Mouse (Mus musculus) gastrocnemius, postnatal 14 days (tissue): Measurements from ENCODE around the gene Uba7. TPM values are rescaled to one million over a fixed set of nuclear protein-coding genes. Genes with fewer than 3 reads are reported as not detected.
A peak's percentile ranks its signal among the peaks of the same experiment; 100 is the strongest.

ENCODE experiments used
- DNase-seq: peaks from one replicate; pipeline ENCODE4 v3.0.0; 2021; ENCODE audit warnings: mixed read lengths
- intact Hi-C: fragments of 180-260 bp; cut with DNase I; formaldehyde crosslinking; loops from one replicate; pipeline ENCODE4 v1.15.1; 2025; ENCODE audit warnings: low total_unique reads
- long read RNA-seq, 2 experiments: library from polyadenylated mRNA; stranded (forward); transcript quantifications; one replicate each; pipeline ENCODE4 v2.0.0; 2021
- total RNA-seq, 2 experiments: library from RNA; stranded (reverse); gene quantifications; 2 replicates each; pipeline ENCODE4 v1.2.3; 2021

Uba7 gene
- 1 to 10 TPM; 2.6 to 4.0 TPM for total RNA-seq
- long read RNA-seq, experiment 1, partial matches to known transcripts, result 0 of 1 reads
- long read RNA-seq, experiment 1, other reads (novel, unspliced or antisense), result 0 of 1 reads
- long read RNA-seq, experiment 2, result 0 reads

- intact Hi-C loops, result no loop called here
- no peak for DNase-seq
These were observed at the start of gene Uba7 for GRCm38 (mm10) chr9:107975399-107976386. Gene Uba7 (plus strand): TSS chr9:107975505.

GRCm38 (mm10) chr9:107926920-107927420, 48.3 kb upstream of the Uba7 start:
- intact Hi-C loops, result no loop called here
- DNase-seq, result no peak

GRCm38 (mm10) chr9:107927749-107928148, 47.6 kb upstream of the Uba7 start:
- intact Hi-C loops, result no loop called here
- no peak for DNase-seq

GRCm38 (mm10) chr9:107928169-107928568, 47.1 kb upstream of the Uba7 start, which contains the start of gene Actl11:
Gene Actl11 (plus strand): TSS chr9:107928469.
- intact Hi-C loops, result no loop called here
- no peak for DNase-seq

GRCm38 (mm10) chr9:107932221-107932620, 43.1 kb upstream of the Uba7 start:
- intact Hi-C loops, result no loop called here
- no peak for DNase-seq

- DNase-seq, result no peak
- intact Hi-C loops, result no loop called here
These were observed 41.2 kb upstream of the Uba7 start for GRCm38 (mm10) chr9:107934146-107934545.

GRCm38 (mm10) chr9:107935374-107935773, 39.9 kb upstream of the Uba7 start, which contains the start of gene Camkv:
Gene Camkv (plus strand): TSS chr9:107935674.
- DNase-seq, result no peak
- intact Hi-C loops, result no loop called here

GRCm38 (mm10) chr9:107935790-107936214, 39.5 kb upstream of the Uba7 start:
- intact Hi-C loops, result no loop called here
- no peak for DNase-seq

GRCm38 (mm10) chr9:107936215-107936822, 39.0 kb upstream of the Uba7 start:
- intact Hi-C loops, result no loop called here
- DNase-seq, result no peak

- intact Hi-C loops, result no loop called here
- DNase-seq, result no peak
These were observed 38.5 kb upstream of the Uba7 start for GRCm38 (mm10) chr9:107936831-107937230.

GRCm38 (mm10) chr9:107947241-107948194, 27.8 kb upstream of the Uba7 start:
- intact Hi-C loops, result no loop called here
- peak; percentile 56 for DNase-seq

GRCm38 (mm10) chr9:107949184-107949921, 26.0 kb upstream of the Uba7 start:
- intact Hi-C loops, result no loop called here
- no peak for DNase-seq

- intact Hi-C loops, result loop anchor here (5.0 kb wide), 2 partner anchors 33 to 48 kb away; no protein-coding TSS in a partner anchor
These were observed 25.4 kb upstream of the Uba7 start, which contains the start of gene Traip for GRCm38 (mm10) chr9:107949922-107950235. Gene Traip (plus strand): TSS chr9:107950136.

GRCm38 (mm10) chr9:107950460-107951355, 24.6 kb upstream of the Uba7 start:
- DNase-seq, result peak; percentile 93
- intact Hi-C loops, result loop anchor here (5.0 kb wide), 2 partner anchors 33 to 48 kb away; no protein-coding TSS in a partner anchor

More at GRCm38 (mm10) chr9:107949922-107950235, 25.4 kb upstream of the Uba7 start, which contains the start of gene Traip:
- DNase-seq, result no peak

GRCm38 (mm10) chr9:107955613-107956289, 19.6 kb upstream of the Uba7 start:
- no peak for DNase-seq
- intact Hi-C loops, result no loop called here

- intact Hi-C loops, result no loop called here
These were observed 18.2 kb upstream of the Uba7 start for GRCm38 (mm10) chr9:107957141-107957540.

GRCm38 (mm10) chr9:107959896-107960295, 15.4 kb upstream of the Uba7 start:
- intact Hi-C loops, result no loop called here
- DNase-seq, result no peak

More at GRCm38 (mm10) chr9:107957141-107957540, 18.2 kb upstream of the Uba7 start:
- no peak for DNase-seq
